ENCODE assay signal across 8 mouse cellular contexts in genomic region chr3:30855604-30856458, GRCm38 (mm10). TPM values are rescaled to one million over a fixed set of nuclear protein-coding genes. Genes with fewer than 3 reads are reported as not detected.
A peak's percentile ranks its signal among the peaks of the same experiment; 100 is the strongest.
DNase-seq lines count a peak whose midpoint lies in the region; ATAC-seq lines count a peak whose summit lies in the region.

TSS of gene Gpr160 (plus strand) at chr3:30855950.

- WGBS in hindbrain, embryonic 12.5 days, result under 1% methylated on average over 69 of the region's 75 CpGs

- no peaks in the 10 kb centered on the region for H3K9me3 ChIP-seq in hindbrain, embryonic 12.5 days (replicated peaks)

- H3K4me3 ChIP-seq in hindbrain, embryonic 12.5 days, result peak within 1 kb of the TSS; percentile 54

- DNase-seq in MEL-GATA-1-ER (ENCODE audit: extremely low read depth, low read depth), result peak; percentile 50
- peak; percentile 36 for DNase-seq in cerebellum, adult 9-11 months
- peak; percentile 26 to 39 for DNase-seq in frontal cortex, postnatal 14 days (ENCODE audit: low spot score in 2 of 2)
- peak; percentile 47 to 52 for DNase-seq in layer of hippocampus, postnatal 14 days (ENCODE audit: low spot score in 2 of 2)
- peak; percentile 80 for DNase-seq in lung, postnatal 10 days
- DNase-seq in ovary, postnatal 14 days (ENCODE audit: low spot score), result peak; percentile 49
- DNase-seq in thymus, postnatal 10 days (ENCODE audit: low spot score in 2 of 2), result peak; percentile 51 to 70

- peaks cover 4% of the 10 kb centered on the region; the same call in 1 of the 2 replicates for H3K4me1 ChIP-seq in hindbrain, embryonic 12.5 days

- peak; percentile 80 for ATAC-seq in hindbrain, embryonic 12.5 days (ENCODE audit: low FRiP score)

- peak within 1 kb of the TSS; percentile 99 for H3K4me2 ChIP-seq in hindbrain, embryonic 12.5 days (replicated peaks)

- peak within 1 kb of the TSS; percentile 67 for H3K9ac ChIP-seq in hindbrain, embryonic 12.5 days

- no peak within 1 kb of the TSS for H3K27ac ChIP-seq in hindbrain, embryonic 12.5 days

- H3K36me3 ChIP-seq in hindbrain, embryonic 12.5 days, result no peaks in the 10 kb centered on the region

- peaks cover 46% of the 10 kb centered on the region for H3K27me3 ChIP-seq in hindbrain, embryonic 12.5 days

RNA-seq across cellular contexts. Expression of gene Gpr160, which starts in this region (rescaled TPM):
- 1.3 and 2.4 TPM in 2 replicates for polyA plus RNA-seq in hindbrain, embryonic 12.5 days (2016; fragmentation: Nextera tagmentation; extraction: Ambion mirVana)
- 1 to 10 TPM in 1 of 2 experiments, under 1 TPM in 1; 0.92 to 1.6 TPM for total RNA-seq in layer of hippocampus, postnatal 14 days (2021)
